Mouse (Mus musculus) C2C12 (cell line): ENCODE data around the gene Rpp25. TPM values are rescaled to one million over a fixed set of nuclear protein-coding genes. Genes with fewer than 3 reads are reported as not detected.

Experiments used
- H3K27me3 ChIP-seq: one replicate; pipeline ENCODE4 v1.6.1; 2011; ENCODE audit not compliant: control insufficient read depth, insufficient read depth, insufficient read length
- H3K36me3 ChIP-seq: one replicate; pipeline ENCODE4 v1.6.1; 2011; ENCODE audit not compliant: control insufficient read depth, insufficient read depth
- H3K4me3 ChIP-seq: one replicate; pipeline ENCODE4 v1.5.1; 2011; ENCODE audit warnings: mild to moderate bottlenecking, control low read depth; ENCODE audit not compliant: poor library complexity, insufficient read depth, severe bottlenecking
- H3K79me2 ChIP-seq: one replicate; pipeline ENCODE4 v1.6.1; 2011; ENCODE audit not compliant: control insufficient read depth, insufficient read depth
- H3K79me3 ChIP-seq: one replicate; pipeline ENCODE4 v1.6.1; 2011; ENCODE audit warnings: low read depth, control low read depth
- H3ac ChIP-seq: one replicate; pipeline ENCODE3; 2011; ENCODE audit warnings: low read depth; ENCODE audit not compliant: control insufficient read depth, insufficient read length
- CEBPB ChIP-seq: IDR thresholded peaks from one replicate; pipeline ENCODE4 v1.6.1; 2011; ENCODE audit warnings: low read depth, mild to moderate bottlenecking, control low read depth, moderate library complexity
- CTCF ChIP-seq: IDR thresholded peaks from one replicate; pipeline ENCODE4 v1.5.1; 2011; ENCODE audit not compliant: control insufficient read depth, insufficient read depth, insufficient read length
- FOSL1 ChIP-seq: IDR thresholded peaks from one replicate; pipeline ENCODE4 v1.8.0; 2011; ENCODE audit warnings: mild to moderate bottlenecking, low read length; ENCODE audit not compliant: poor library complexity, insufficient read depth, severe bottlenecking
- MAX ChIP-seq: IDR thresholded peaks from one replicate; pipeline ENCODE4 v1.6.1; 2011; ENCODE audit warnings: mild to moderate bottlenecking, control low read depth
- MYOD1 ChIP-seq: IDR thresholded peaks from one replicate; pipeline ENCODE4 v1.6.1; 2011; ENCODE audit warnings: low read depth; ENCODE audit not compliant: control insufficient read depth, insufficient read length
- MYOG ChIP-seq: IDR thresholded peaks from one replicate; pipeline ENCODE4 v1.6.1; 2011; ENCODE audit not compliant: control insufficient read depth, insufficient read length; ENCODE audit errors: extremely low read depth
- USF1 ChIP-seq: IDR thresholded peaks from one replicate; pipeline ENCODE4 v1.6.1; 2011; ENCODE audit warnings: low read depth, mild to moderate bottlenecking, control low read depth, moderate library complexity
- polyA plus RNA-seq: library from polyadenylated mRNA; unstranded; fragments of >200 nt; fragmentation: generic; extraction: Trizol; gene quantifications from one replicate; pipeline ENCODE4 v1.2.1, GENCODE M21; 2012; ENCODE audit warnings: missing spikeins

Gene Rpp25
- polyA plus RNA-seq, 1 experiment: 0.55 TPM

DNA sequence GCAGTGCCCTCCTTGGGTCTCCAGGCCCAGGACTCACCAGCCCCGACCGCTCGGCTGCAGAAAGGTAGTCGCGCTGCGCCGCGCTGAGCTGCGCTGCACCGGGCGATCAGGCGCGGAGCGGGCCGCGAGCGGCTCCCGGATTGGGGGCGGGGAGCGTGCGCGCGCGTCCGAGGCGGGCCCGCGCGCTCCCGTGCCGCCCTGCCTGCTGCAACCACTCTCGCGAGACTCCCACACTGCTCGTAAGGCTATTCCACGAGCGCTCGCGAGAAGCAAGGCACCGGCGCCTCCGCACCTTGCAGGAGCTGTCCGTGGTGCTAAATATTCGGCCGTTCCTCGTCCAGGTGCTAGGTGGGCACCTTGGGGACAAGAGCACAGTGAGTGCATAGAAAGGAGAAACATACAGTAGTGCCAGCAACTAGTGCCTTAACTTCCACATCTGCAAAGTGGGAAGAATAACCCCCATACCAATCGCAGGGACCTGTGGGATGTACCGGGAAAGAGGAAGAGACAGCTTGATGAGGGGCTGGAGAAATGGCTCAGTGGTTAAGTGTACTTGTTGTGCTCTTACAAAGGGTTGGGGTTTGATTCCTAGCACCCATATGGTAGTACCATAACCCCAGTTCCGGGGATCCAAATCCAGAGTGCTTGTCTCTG is 35.8 kb upstream of the Rpp25 start, which contains the start of gene Scamp5:
Gene Scamp5 (minus strand): TSS at position 165 of the 654 bp plus-strand sequence.
- no peaks in the 10 kb centered on the region for H3K27me3 ChIP-seq
- no peaks in the 10 kb centered on the region for H3K79me2 ChIP-seq
- TF ChIP-seq USF1 (no peak), MYOG (no peak), CTCF (no peak), MAX (no peak), MYOD1 (no peak), FOSL1 (no peak), CEBPB (no peak)
- H3ac ChIP-seq: peak within 1 kb of the TSS; percentile 69
- peak within 1 kb of the TSS; percentile 47 for H3K4me3 ChIP-seq
- H3K36me3 ChIP-seq: no peaks in the 10 kb centered on the region
- H3K79me3 ChIP-seq: no peaks in the 10 kb centered on the region

DNA sequence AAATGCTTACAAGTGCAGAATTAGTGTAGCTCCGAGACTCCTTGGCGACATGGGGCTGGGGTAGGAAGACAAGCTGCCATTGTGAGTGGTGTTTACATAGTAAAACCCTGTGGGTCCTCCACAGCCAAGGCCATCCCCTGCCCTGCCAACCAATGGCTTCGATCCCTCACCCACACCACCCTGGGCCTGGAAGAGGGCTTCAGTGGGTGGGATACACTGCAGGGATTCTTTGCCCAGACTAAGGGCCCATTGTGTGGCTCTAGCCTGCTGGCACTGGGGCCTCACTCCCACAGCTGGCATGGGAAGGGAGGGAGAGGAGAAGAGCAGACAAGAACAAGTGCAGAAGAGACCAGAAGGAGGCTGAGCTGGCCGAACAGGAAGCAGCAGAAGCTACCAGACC is 34.9 kb upstream of the Rpp25 start:
- Histone ChIP-seq H3K79me3 (no peaks in the 10 kb centered on the region), H3K27me3 (no peaks in the 10 kb centered on the region), H3ac (no peak overlapping the region), H3K79me2 (no peaks in the 10 kb centered on the region), H3K4me3 (no peak overlapping the region), H3K36me3 (no peaks in the 10 kb centered on the region)
- TF ChIP-seq MAX (no peak), USF1 (no peak), CTCF (no peak), MYOD1 (no peak), FOSL1 (no peak), MYOG (no peak), CEBPB (no peak)

DNA sequence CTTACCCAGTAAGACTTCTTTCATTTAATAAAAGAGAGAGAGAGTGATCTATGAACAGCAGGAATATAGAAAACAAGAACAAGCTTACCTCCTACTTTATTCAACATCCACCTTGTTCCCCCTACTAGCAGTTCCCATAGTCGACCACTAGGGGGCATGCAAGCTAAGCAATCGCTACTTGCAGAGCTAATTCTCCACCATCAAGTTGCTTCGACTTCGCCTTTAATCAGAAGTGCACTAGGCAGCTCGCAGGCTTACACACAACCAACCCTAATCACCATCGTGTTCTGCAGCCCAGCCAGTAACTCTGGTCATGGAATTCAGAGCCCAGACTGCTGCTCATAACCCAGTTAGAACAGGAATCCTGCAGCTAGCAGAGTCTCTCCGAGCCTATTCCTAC is 18.1 kb upstream of the Rpp25 start:
- H3K79me3 ChIP-seq: no peaks in the 10 kb centered on the region
- H3K79me2 ChIP-seq: no peaks in the 10 kb centered on the region
- no peak for TF ChIP-seq MYOG
- TF ChIP-seq MYOD1: no peak
- peak; percentile 62 for TF ChIP-seq CTCF
- peaks cover 32% of the 10 kb centered on the region for H3K27me3 ChIP-seq
- H3ac ChIP-seq: no peak overlapping the region
- H3K36me3 ChIP-seq: no peaks in the 10 kb centered on the region
- no peak overlapping the region for H3K4me3 ChIP-seq

DNA sequence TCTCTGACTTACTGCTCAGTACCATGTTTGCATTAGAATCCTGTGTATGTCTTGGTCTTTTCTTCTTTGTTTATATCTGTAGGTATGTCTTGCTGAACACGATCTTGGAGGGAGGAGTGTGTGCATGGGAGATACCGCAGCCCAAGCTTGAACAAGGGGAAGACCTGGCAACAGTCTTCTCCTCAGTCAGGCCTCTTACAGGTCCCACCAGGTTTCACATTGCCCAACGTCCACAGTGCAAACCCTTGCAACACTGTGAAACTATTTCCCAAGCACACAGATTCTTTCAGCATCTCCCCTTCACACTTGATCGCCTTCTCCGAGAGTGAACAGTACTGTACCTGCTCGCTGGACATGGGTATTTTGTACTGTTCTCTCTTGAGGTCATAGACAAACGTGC is 16.0 kb upstream of the Rpp25 start:
- no peak overlapping the region for H3K4me3 ChIP-seq
- no peak overlapping the region for H3ac ChIP-seq
- peaks cover 25% of the 10 kb centered on the region for H3K27me3 ChIP-seq
- no peak for TF ChIP-seq FOSL1
- no peak for TF ChIP-seq CEBPB
- no peak for TF ChIP-seq USF1
- TF ChIP-seq MYOD1: no peak
- no peak for TF ChIP-seq CTCF
- TF ChIP-seq MAX: no peak
- no peak for TF ChIP-seq MYOG
- H3K79me3 ChIP-seq: no peaks in the 10 kb centered on the region
- H3K79me2 ChIP-seq: no peaks in the 10 kb centered on the region
- no peaks in the 10 kb centered on the region for H3K36me3 ChIP-seq

DNA sequence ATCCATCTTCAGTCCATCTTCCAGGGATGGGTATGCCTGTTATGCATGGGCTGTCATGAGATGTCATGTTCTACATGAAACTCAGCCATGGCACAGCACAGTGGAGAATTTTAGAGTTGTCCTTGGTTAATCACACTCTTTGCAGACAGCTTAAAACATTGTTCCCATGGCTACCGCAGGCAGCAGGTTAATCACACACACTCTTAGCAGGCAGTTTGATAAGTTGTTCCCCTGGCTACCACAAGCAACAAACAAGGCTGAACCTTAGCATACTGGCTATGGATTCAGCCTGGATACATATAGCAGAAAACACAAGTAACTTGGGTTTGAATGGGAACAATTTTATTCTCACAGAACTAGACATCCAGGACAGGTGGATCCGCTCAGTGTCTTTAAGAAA is 10.3 kb upstream of the Rpp25 start:
- no peaks in the 10 kb centered on the region for H3K27me3 ChIP-seq
- no peak overlapping the region for H3K4me3 ChIP-seq
- TF ChIP-seq MYOD1: no peak
- no peak for TF ChIP-seq CTCF
- TF ChIP-seq MAX: no peak
- TF ChIP-seq CEBPB: no peak
- TF ChIP-seq MYOG: no peak
- no peak for TF ChIP-seq USF1
- no peak for TF ChIP-seq FOSL1
- no peak overlapping the region for H3ac ChIP-seq
- no peaks in the 10 kb centered on the region for H3K79me2 ChIP-seq
- H3K36me3 ChIP-seq: no peaks in the 10 kb centered on the region
- H3K79me3 ChIP-seq: no peaks in the 10 kb centered on the region

DNA sequence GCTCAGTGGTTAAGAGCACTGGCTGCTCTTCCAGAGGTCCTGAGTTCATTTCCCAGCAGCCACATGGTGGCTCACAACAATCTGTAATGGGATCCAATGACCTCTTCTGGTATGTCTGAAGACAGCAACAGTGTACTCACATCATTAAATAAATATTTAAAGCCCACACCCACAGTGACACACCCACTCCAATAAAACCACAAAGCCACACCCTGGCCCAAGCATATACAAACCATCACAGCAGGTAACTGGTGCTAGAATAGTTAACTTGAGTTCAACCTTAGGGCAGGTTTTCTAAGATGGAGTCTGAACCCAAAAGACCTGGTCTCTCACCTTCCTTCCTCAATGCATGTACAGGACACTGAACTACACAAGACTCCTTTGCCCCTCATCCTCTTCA is 8.9 kb upstream of the Rpp25 start:
- Histone ChIP-seq H3K27me3 (no peaks in the 10 kb centered on the region), H3K4me3 (no peak overlapping the region), H3ac (no peak overlapping the region), H3K79me3 (no peaks in the 10 kb centered on the region), H3K36me3 (no peaks in the 10 kb centered on the region), H3K79me2 (no peaks in the 10 kb centered on the region)
- no peak for TF ChIP-seq MAX
- no peak for TF ChIP-seq MYOG
- no peak for TF ChIP-seq USF1
- TF ChIP-seq MYOD1: no peak
- TF ChIP-seq FOSL1: no peak
- no peak for TF ChIP-seq CTCF
- TF ChIP-seq CEBPB: no peak
